Mouse (Mus musculus) kidney, postnatal 0 days (tissue): ENCODE measurements around the gene Sh3glb2. TPM values are rescaled to one million over a fixed set of nuclear protein-coding genes. Genes with fewer than 3 reads are reported as not detected.

ENCODE experiments used
- ATAC-seq: fragments of 200-750 bp; cut with Nextera tagmentation; replicated peaks from 2 replicates; pipeline ENCODE4 v1.8.0; 2017; ENCODE audit warnings: low read depth, moderate number of reproducible peaks, moderate TSS enrichment, moderate library complexity; ENCODE audit not compliant: low FRiP score
- DNase-seq: peaks from one replicate; pipeline ENCODE4 v3.0.0-alpha.2; 2016; ENCODE audit warnings: low spot score
- H3K27ac ChIP-seq: fragments of 300-500 bp; sonication (generic); 2 replicates; pipeline ENCODE4 v1.5.1; 2014; ENCODE audit warnings: mild to moderate bottlenecking
- H3K27me3 ChIP-seq: fragments of 300-500 bp; sonication (generic); 2 replicates; pipeline ENCODE4 v1.6.1; 2014; ENCODE audit warnings: low read length, mixed read lengths; ENCODE audit not compliant: insufficient read depth
- H3K36me3 ChIP-seq: fragments of 300-500 bp; sonication (generic); 2 replicates; pipeline ENCODE4 v1.6.1; 2014; ENCODE audit warnings: low read length, mixed read lengths; ENCODE audit not compliant: insufficient read depth
- H3K4me1 ChIP-seq: fragments of 300-500 bp; sonication (generic); replicated peaks from 2 replicates; pipeline ENCODE4 v1.6.1; 2014; ENCODE audit warnings: antibody characterized with exemption, low read length, mixed read lengths; ENCODE audit not compliant: insufficient read depth
- H3K4me2 ChIP-seq: fragments of 300-500 bp; sonication (generic); 2 replicates; pipeline ENCODE4 v1.6.1; 2014; ENCODE audit warnings: mild to moderate bottlenecking, low read length, moderate library complexity, mixed read lengths
- H3K4me3 ChIP-seq: fragments of 300-500 bp; sonication (generic); replicated peaks from 2 replicates; pipeline ENCODE4 v1.5.1; 2014; ENCODE audit warnings: low read depth, low read length
- H3K9ac ChIP-seq: fragments of 300-500 bp; sonication (generic); 2 replicates; pipeline ENCODE4 v1.6.1; 2014; ENCODE audit warnings: low read depth, low read length
- H3K9me3 ChIP-seq: fragments of 300-500 bp; sonication (generic); replicated peaks from 2 replicates; pipeline ENCODE4 v1.6.1; 2016; ENCODE audit warnings: low read length, inconsistent platforms, mixed read lengths
- CTCF ChIP-seq: IDR thresholded peaks from 2 replicates; pipeline ENCODE4 v1.5.1; 2016; ENCODE audit warnings: antibody characterized with exemption, low read depth, mild to moderate bottlenecking, moderate library complexity
- WGBS: fragments of 180-500 bp; shearing (Covaris S2); extraction: QIAGEN DNeasy Blood & Tissue Kit; methylation state at CpG from one replicate; pipeline ENCODE4 v1.1.7; 2014; 5-methylcytosine and 5-hydroxymethylcytosine counted together
- polyA plus RNA-seq: library from polyadenylated mRNA; unstranded; fragments of >200 nt; fragmentation: Nextera tagmentation; extraction: Ambion mirVana; gene quantifications from 2 replicates; pipeline ENCODE4 v1.2.1, GENCODE M21; 2015

Sh3glb2 gene
- polyA plus RNA-seq, 1 experiment from 2014 or later, result 65.1 TPM

DNA sequence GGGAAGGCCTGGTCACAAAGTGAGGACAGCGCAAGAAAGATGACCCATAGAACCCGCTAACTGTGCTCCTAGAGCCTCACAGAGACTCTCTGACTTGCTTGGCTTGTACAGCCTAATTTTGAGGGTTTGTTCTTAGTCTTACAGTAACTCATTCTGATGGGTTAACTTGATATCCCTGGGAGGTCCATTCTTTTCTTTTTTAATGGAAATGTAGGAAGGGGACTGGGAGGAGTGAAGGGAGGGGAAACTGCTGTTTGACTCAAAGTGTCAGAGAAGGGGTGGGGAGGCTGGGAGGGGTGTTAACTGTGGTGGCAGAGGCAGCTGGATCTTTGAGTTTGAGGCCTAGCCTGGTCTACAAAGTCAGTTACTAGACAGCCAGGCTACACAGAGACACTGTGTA is 23.8 kb downstream of the Sh3glb2 start:
- Histone ChIP-seq H3K4me2 (no peak overlapping the region), H3K4me3 (no peak overlapping the region)

DNA sequence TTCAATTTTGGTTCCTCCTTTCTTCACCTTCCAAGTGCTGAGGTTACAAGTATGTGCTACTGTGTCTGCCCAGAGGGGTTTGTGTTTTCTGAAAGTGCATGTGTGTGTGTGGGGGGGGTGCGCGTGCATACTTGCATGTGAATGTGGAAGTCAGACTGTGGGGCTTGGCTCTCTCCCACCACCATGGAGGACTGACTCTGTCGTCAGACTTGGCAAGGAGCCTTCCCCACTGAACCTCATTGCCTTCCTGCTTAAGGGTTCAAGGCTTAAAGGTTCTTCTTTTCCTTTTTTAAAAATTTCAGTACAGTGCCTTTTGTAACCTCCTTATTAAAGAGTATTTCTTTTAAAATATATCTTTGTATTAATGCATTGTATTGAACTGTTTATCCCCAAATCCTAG is 30.3 kb downstream of the Sh3glb2 start:
- Histone ChIP-seq H3K4me2 (no peak overlapping the region), H3K36me3 (peaks cover 74% of the 10 kb centered on the region), H3K27me3 (no peaks in the 10 kb centered on the region), H3K4me1 (no peaks in the 10 kb centered on the region), H3K27ac (no peak overlapping the region), H3K9ac (no peak overlapping the region), H3K9me3 (no peaks in the 10 kb centered on the region), H3K4me3 (no peak overlapping the region)
- WGBS, result 85% methylated on average over 3 of the region's 3 CpGs
- DNase-seq (no peak), ATAC-seq (no peak)
- no peak for TF ChIP-seq CTCF

More for the DNA sequence above, 23.8 kb downstream of the Sh3glb2 start:
- H3K27ac ChIP-seq, result no peak overlapping the region
- DNase-seq (no peak), ATAC-seq (no peak)
- TF ChIP-seq CTCF, result no peak
- H3K9me3 ChIP-seq, result no peaks in the 10 kb centered on the region
- no peaks in the 10 kb centered on the region for H3K27me3 ChIP-seq
- no peaks in the 10 kb centered on the region for H3K4me1 ChIP-seq
- WGBS, result 88% methylated on average over 2 of the region's 2 CpGs
- no peak overlapping the region for H3K9ac ChIP-seq
- peaks cover 69% of the 10 kb centered on the region for H3K36me3 ChIP-seq

DNA sequence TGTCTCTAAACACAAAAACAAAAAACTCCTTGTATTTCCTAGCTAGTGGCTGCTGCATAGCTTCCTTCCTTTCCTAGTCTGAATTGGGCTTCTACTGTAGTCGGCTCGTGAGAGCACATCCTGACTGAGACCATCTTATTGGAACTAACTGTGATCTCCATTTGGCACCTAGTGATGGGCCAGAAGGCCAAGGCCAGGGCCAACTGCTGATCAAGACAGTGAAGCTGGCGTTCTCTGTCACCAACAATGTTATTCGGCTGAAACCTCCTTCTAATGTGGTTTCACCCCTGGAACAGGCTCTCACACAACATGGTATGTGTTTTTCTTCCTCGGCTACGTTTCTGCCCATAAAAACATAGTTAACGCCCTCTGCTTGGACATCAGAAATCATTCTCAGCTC is 31.9 kb downstream of the Sh3glb2 start:
- ATAC-seq (no peak), DNase-seq (no peak)
- TF ChIP-seq CTCF, result no peak
- Histone ChIP-seq H3K9ac (no peak overlapping the region), H3K36me3 (peaks cover 74% of the 10 kb centered on the region), H3K4me1 (no peaks in the 10 kb centered on the region), H3K27me3 (no peaks in the 10 kb centered on the region), H3K9me3 (no peaks in the 10 kb centered on the region), H3K4me3 (no peak overlapping the region), H3K4me2 (no peak overlapping the region), H3K27ac (no peak overlapping the region)
- 89% methylated on average over 7 of the region's 7 CpGs for WGBS

DNA sequence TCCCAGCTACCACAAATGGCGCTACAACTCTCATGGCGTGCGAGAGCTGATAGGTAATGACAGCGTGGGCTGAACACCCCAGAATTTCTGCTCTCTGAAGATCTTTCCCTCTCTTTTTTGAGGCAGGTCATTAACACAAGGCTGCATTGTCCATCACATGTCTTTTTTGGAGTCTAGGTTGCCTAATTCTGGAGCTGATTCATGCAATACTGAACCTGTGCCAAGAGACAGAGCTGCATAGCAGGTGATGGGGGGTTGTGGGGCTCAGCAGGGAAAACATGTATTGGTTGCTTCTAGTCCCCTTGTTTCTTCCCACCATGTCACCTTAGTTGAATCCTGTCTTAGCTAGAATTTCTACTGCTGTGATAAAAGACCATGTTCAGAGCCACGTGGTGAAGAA is 33.8 kb downstream of the Sh3glb2 start:
- H3K27ac ChIP-seq, result no peak overlapping the region
- no peak overlapping the region for H3K4me3 ChIP-seq
- no peak overlapping the region for H3K4me2 ChIP-seq
- H3K9ac ChIP-seq, result no peak overlapping the region
- H3K9me3 ChIP-seq, result no peaks in the 10 kb centered on the region
- no peak for TF ChIP-seq CTCF
- no peaks in the 10 kb centered on the region for H3K27me3 ChIP-seq
- H3K36me3 ChIP-seq, result peaks cover 75% of the 10 kb centered on the region
- H3K4me1 ChIP-seq, result no peaks in the 10 kb centered on the region
- 94% methylated on average over 5 of the region's 5 CpGs for WGBS
- no peak for DNase-seq
- no peak for ATAC-seq

DNA sequence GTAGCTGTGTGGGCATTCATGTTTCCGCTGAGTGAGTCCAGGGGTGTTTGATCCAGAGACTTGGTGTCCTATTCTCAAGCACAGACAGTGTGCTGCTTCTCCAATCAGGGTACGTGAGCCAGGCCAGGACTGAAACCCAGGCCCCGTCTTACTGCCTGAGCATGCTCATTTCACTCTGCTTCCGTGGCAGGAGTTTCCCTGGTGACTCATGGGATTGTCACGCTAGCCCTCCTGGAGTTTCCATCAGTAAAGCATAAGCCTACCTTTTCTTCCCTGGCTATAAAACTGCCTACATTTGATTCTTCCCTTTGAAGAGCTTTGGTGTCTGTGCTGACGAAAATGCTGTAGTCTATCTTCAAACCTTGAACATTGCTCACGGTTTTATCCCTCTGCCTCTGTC is 36.0 kb downstream of the Sh3glb2 start:
- Histone ChIP-seq H3K4me2 (no peak overlapping the region), H3K9ac (no peak overlapping the region), H3K4me1 (no peaks in the 10 kb centered on the region), H3K4me3 (no peak overlapping the region), H3K36me3 (peaks cover 62% of the 10 kb centered on the region), H3K9me3 (no peaks in the 10 kb centered on the region), H3K27me3 (no peaks in the 10 kb centered on the region), H3K27ac (no peak overlapping the region)
- DNase-seq (no peak), ATAC-seq (no peak)
- WGBS, result 93% methylated on average over 7 of the region's 7 CpGs
- TF ChIP-seq CTCF, result no peak

DNA sequence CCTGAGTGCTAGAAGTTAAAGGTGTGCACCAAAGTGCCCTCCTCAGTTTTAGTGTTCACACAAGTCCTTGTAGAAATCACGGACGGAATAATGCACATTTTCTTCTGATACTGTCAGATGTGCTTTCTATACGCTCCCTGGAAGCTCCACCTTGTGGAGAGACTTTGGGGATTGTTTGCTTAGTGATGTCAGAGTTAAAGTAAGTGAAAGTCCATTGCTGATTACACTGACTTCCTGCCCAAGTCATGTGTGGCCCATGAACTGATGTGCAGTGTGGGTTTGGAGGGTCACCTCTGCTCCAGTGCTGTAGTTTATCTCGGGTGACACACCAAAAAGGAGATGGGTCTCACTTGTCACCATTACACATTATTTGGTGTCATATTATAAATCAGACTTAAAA is 39.9 kb downstream of the Sh3glb2 start:
- no peak overlapping the region for H3K4me3 ChIP-seq
- no peak for TF ChIP-seq CTCF
- DNase-seq, result no peak
- H3K27ac ChIP-seq, result no peak overlapping the region
- WGBS, result 79% methylated on average over 4 of the region's 4 CpGs
- H3K36me3 ChIP-seq, result peaks cover 62% of the 10 kb centered on the region
- ATAC-seq, result no peak
- no peak overlapping the region for H3K4me2 ChIP-seq
- H3K27me3 ChIP-seq, result no peaks in the 10 kb centered on the region
- no peaks in the 10 kb centered on the region for H3K4me1 ChIP-seq
- H3K9ac ChIP-seq, result no peak overlapping the region
- no peaks in the 10 kb centered on the region for H3K9me3 ChIP-seq

DNA sequence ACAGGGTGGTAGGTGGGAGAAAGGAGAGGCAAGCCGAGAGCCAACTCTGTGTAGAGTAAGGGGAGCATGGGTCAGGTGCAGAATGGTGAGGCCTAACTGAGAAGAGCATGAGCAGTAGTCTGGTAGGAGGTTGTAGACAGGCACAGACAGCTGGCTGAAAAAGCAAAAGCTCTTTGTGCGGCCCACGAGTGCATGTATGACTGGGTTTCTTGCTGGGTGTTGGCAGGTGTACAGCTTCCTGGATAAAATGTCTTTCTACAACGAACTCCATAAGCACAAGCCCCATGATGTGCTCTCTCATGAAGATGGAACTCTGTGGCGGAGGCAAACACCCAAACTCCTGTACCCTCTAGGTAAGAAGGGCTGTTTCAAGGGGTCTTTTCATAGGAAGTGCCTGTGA is 42.2 kb downstream of the Sh3glb2 start:
- Histone ChIP-seq H3K4me1 (no peaks in the 10 kb centered on the region), H3K27me3 (no peaks in the 10 kb centered on the region), H3K9ac (no peak overlapping the region), H3K4me3 (no peak overlapping the region), H3K27ac (no peak overlapping the region), H3K4me2 (no peak overlapping the region), H3K9me3 (no peaks in the 10 kb centered on the region), H3K36me3 (peaks cover 59% of the 10 kb centered on the region)
- TF ChIP-seq CTCF, result no peak
- ATAC-seq (no peak), DNase-seq (no peak)
- WGBS, result 87% methylated on average over 5 of the region's 5 CpGs
